Mouse (Mus musculus) liver, embryonic 14.5 days (tissue): ENCODE results near the gene Rbm45.

Experiments
- CTCF ChIP-seq: IDR thresholded peaks from 2 replicates; pipeline ENCODE4 v1.5.1; 2016; ENCODE audit warnings: antibody characterized with exemption, low read depth, control low read depth
- EP300 ChIP-seq: IDR thresholded peaks from 2 replicates; pipeline ENCODE4 v1.6.1; 2016; ENCODE audit warnings: antibody characterized with exemption, low read depth

DNA sequence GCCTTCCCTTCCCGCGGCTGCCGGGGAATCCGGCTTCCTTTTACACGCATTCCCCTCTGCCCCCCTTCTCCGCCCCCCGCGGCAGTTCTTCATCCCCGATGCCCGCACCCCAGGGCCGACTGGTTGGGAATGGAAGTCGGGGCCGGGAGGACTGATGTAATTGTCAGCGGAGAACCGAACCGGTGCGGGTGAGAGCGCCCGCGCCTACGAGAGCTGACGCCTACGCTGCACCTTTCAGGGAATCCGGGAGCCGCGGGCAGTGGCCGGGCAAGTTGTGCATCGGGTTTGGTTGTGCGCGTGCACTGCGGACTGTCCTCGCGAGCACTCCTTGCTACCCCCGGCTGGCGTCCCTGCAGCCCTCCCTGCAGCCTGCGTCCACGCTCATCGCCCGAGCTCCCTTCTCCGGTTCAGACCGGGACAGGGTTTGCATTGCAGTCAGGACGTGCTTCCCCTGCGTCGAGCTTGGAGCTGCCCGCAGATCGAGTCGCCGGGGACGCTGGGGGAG, 37.2 kb downstream of the Rbm45 start:
- no peak for TF ChIP-seq CTCF
- TF ChIP-seq EP300, result no peak
